Mouse (Mus musculus): ENCODE measurements around the gene Pde10a.

Gene Pde10a

GRCm38 (mm10) chr17:8897749-8898148, 372.6 kb downstream of the Pde10a start:
- DNase-seq = no peak

- no peak for DNase-seq
Measured at GRCm38 (mm10) chr17:8898221-8898620, 373.0 kb downstream of the Pde10a start.

- no peak for DNase-seq
Measured at GRCm38 (mm10) chr17:8899212-8899611, 374.0 kb downstream of the Pde10a start.

GRCm38 (mm10) chr17:8903555-8904283, 378.5 kb downstream of the Pde10a start:
- DNase-seq = no peak

- DNase-seq = no peak
Measured at GRCm38 (mm10) chr17:8910571-8910970, 385.4 kb downstream of the Pde10a start.

- no peak for DNase-seq
Measured at GRCm38 (mm10) chr17:8912933-8913332, 387.8 kb downstream of the Pde10a start.

GRCm38 (mm10) chr17:8915693-8916092, 390.5 kb downstream of the Pde10a start:
- no peak for DNase-seq

GRCm38 (mm10) chr17:8923074-8923473, 397.9 kb downstream of the Pde10a start:
- peak in 1 of 2 experiments; percentile 41 for DNase-seq

- no peak for DNase-seq
Measured at GRCm38 (mm10) chr17:8923727-8924126, 398.6 kb downstream of the Pde10a start.

- DNase-seq = no peak
Measured at GRCm38 (mm10) chr17:8925819-8926383, 400.7 kb downstream of the Pde10a start.

- no peak for DNase-seq
Measured at GRCm38 (mm10) chr17:8928560-8928959, 403.4 kb downstream of the Pde10a start.

- DNase-seq = no peak
Measured at GRCm38 (mm10) chr17:8929636-8930035, 404.5 kb downstream of the Pde10a start.

GRCm38 (mm10) chr17:8935604-8936003, 410.4 kb downstream of the Pde10a start:
- DNase-seq = no peak

GRCm38 (mm10) chr17:8936603-8937002, 411.4 kb downstream of the Pde10a start:
- peak in 1 of 2 experiments; percentile 36 for DNase-seq

GRCm38 (mm10) chr17:8951588-8951987, 426.4 kb downstream of the Pde10a start:
- no peak for DNase-seq

- DNase-seq = no peak
Measured at GRCm38 (mm10) chr17:8952951-8953350, 427.8 kb downstream of the Pde10a start.

GRCm38 (mm10) chr17:8958125-8958524, 433.0 kb downstream of the Pde10a start:
- no peak for DNase-seq

GRCm38 (mm10) chr17:8960386-8960785, 435.2 kb downstream of the Pde10a start:
- no peak for DNase-seq

- DNase-seq = no peak
Measured at GRCm38 (mm10) chr17:8961097-8961496, 435.9 kb downstream of the Pde10a start.

GRCm38 (mm10) chr17:8961644-8962043, 436.5 kb downstream of the Pde10a start:
- DNase-seq = no peak

- DNase-seq = no peak
Measured at GRCm38 (mm10) chr17:8965177-8965576, 440.0 kb downstream of the Pde10a start.

GRCm38 (mm10) chr17:8972152-8972854, 447.1 kb downstream of the Pde10a start:
- DNase-seq = no peak

GRCm38 (mm10) chr17:8973331-8973730, 448.2 kb downstream of the Pde10a start:
- DNase-seq = no peak

GRCm38 (mm10) chr17:8974423-8974822, 449.3 kb downstream of the Pde10a start:
- DNase-seq = no peak
